Mouse (Mus musculus) lung, postnatal 14 days (tissue): ENCODE measurements around the gene Olfr10.

Source experiments
- DNase-seq: peaks from one replicate; pipeline ENCODE4 v3.0.0; 2021

Olfr10 gene

GRCm38 (mm10) chr11:49326726-49327125 lies 22.2 kb downstream of the Olfr10 start:
- no peak for DNase-seq

- DNase-seq, result no peak
These were observed 25.1 kb downstream of the Olfr10 start for GRCm38 (mm10) chr11:49329686-49330085.

GRCm38 (mm10) chr11:49334888-49335287 lies 30.3 kb downstream of the Olfr10 start, which contains the start of gene Olfr1390:
TSS of gene Olfr1390 (plus strand) at chr11:49335188.
- DNase-seq, result no peak

GRCm38 (mm10) chr11:49337150-49337832 lies 32.8 kb downstream of the Olfr10 start:
- no peak for DNase-seq
